Mouse (Mus musculus): ENCODE measurements around the gene Ireb2. TPM values are rescaled to one million over a fixed set of nuclear protein-coding genes. Genes with fewer than 3 reads are reported as not detected.

Gene Ireb2
- polyA plus RNA-seq, 1 experiment from 2014 or later, result 13.6 TPM

GRCm38 (mm10) chr9:54860526-54860925 is 3.1 kb upstream of the Ireb2 start:
- 79% methylated on average over 7 of the region's 7 CpGs for whole genome bisulfite sequencing
- Histone ChIP-seq H3K9ac (replicated peaks; ENCODE audit: low read depth) (no peak overlapping the region), H3K27ac (ENCODE audit: low read length) (no peak overlapping the region), H3K4me2 (replicated peaks; ENCODE audit: low read depth, low read length) (no peak overlapping the region), H3K36me3 (ENCODE audit: insufficient read depth, low read length) (no peaks in the 10 kb centered on the region), H3K27me3 (replicated peaks; ENCODE audit: insufficient read depth, low read length) (no peaks in the 10 kb centered on the region), H3K9me3 (ENCODE audit: low read length) (no peaks in the 10 kb centered on the region), H3K4me3 (ENCODE audit: low read depth, low read length) (no peak overlapping the region), H3K4me1 (ENCODE audit: insufficient read depth, low read depth, low read length) (peaks cover 10% of the 10 kb centered on the region; the same call in 1 of the 2 replicates)
- no peak for ATAC-seq
- no peak for TF ChIP-seq CTCF (IDR thresholded peaks at IDR 0.05)
- no peak for DNase-seq (ENCODE audit: low spot score)

DNA sequence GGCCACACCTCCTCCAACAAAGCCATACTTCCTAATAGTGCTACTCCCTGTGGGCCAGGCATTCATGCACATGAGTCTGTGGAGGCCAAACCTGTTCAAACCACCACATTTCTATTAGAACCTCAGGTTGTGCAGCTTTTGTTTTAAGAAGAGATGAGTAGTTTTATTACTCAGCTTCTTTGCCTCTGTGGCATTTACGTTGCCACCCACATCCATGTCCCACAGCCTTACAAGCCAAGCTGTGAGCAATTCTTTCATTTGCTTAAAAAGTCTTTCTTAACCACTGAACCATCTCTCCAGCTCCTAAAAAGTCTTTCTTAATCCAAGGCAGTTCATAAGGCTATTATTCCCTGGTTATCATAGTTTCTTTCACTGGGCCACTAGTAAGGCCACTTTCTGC is 15.2 kb downstream of the Ireb2 start:
- Histone ChIP-seq H3K27me3 (replicated peaks; ENCODE audit: insufficient read depth, low read length) (no peaks in the 10 kb centered on the region), H3K36me3 (ENCODE audit: insufficient read depth, low read length) (no peaks in the 10 kb centered on the region), H3K9ac (replicated peaks; ENCODE audit: low read depth) (no peak overlapping the region), H3K27ac (ENCODE audit: low read length) (no peak overlapping the region), H3K4me2 (replicated peaks; ENCODE audit: low read depth, low read length) (no peak overlapping the region), H3K4me3 (ENCODE audit: low read depth, low read length) (no peak overlapping the region), H3K4me1 (ENCODE audit: insufficient read depth, low read depth, low read length) (no peaks in the 10 kb centered on the region), H3K9me3 (ENCODE audit: low read length) (no peaks in the 10 kb centered on the region)
- WGBS, result 100% methylated on average over 1 of the region's 1 CpGs
- ATAC-seq (no peak), DNase-seq (ENCODE audit: low spot score) (no peak)
- TF ChIP-seq EP300 (IDR thresholded peaks at IDR 0.05) (no peak), CTCF (IDR thresholded peaks at IDR 0.05) (no peak)

GRCm38 (mm10) chr9:54892111-54892510 is 28.5 kb downstream of the Ireb2 start:
- WGBS, result 68% methylated on average over 4 of the region's 4 CpGs
- Histone ChIP-seq H3K9me3 (ENCODE audit: low read length) (no peaks in the 10 kb centered on the region), H3K4me1 (ENCODE audit: insufficient read depth, low read depth, low read length) (no peaks in the 10 kb centered on the region), H3K4me3 (ENCODE audit: low read depth, low read length) (no peak overlapping the region), H3K4me2 (replicated peaks; ENCODE audit: low read depth, low read length) (no peak overlapping the region), H3K9ac (replicated peaks; ENCODE audit: low read depth) (no peak overlapping the region), H3K27ac (ENCODE audit: low read length) (no peak overlapping the region), H3K36me3 (ENCODE audit: insufficient read depth, low read length) (peaks cover 16% of the 10 kb centered on the region; the same call in 1 of the 2 replicates), H3K27me3 (replicated peaks; ENCODE audit: insufficient read depth, low read length) (no peaks in the 10 kb centered on the region)
- DNase-seq (ENCODE audit: low spot score) (peak; percentile 14), ATAC-seq (peak; percentile 67)
- no peak for TF ChIP-seq EP300 (IDR thresholded peaks at IDR 0.05)
- TF ChIP-seq CTCF (IDR thresholded peaks at IDR 0.05), result no peak

DNA sequence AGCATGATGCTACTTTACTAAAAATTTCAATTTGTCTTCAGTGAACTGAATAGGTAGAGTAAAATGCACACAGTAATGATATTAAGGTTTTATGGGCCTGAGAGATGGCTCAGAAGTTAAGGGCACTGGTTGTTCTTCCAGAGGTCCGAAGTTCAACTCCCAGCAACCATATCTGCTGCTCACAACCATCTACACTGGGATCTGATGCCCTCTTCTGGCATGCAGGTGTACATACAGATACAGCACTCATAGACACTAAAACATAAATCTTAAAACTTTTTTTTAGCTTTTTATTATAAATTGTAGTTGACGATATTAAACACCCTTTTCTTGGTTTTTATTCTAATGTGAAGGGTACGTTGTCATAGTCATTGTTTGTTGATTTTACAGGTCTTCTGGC is 33.5 kb downstream of the Ireb2 start:
- Histone ChIP-seq H3K9me3 (ENCODE audit: low read length) (no peaks in the 10 kb centered on the region), H3K27ac (ENCODE audit: low read length) (no peak overlapping the region), H3K27me3 (replicated peaks; ENCODE audit: insufficient read depth, low read length) (no peaks in the 10 kb centered on the region), H3K9ac (replicated peaks; ENCODE audit: low read depth) (no peak overlapping the region), H3K4me2 (replicated peaks; ENCODE audit: low read depth, low read length) (no peak overlapping the region), H3K4me1 (ENCODE audit: insufficient read depth, low read depth, low read length) (no peaks in the 10 kb centered on the region), H3K36me3 (ENCODE audit: insufficient read depth, low read length) (peaks cover 24% of the 10 kb centered on the region), H3K4me3 (ENCODE audit: low read depth, low read length) (no peak overlapping the region)
- DNase-seq (ENCODE audit: low spot score), result no peak
- ATAC-seq, result no peak
- 79% methylated on average over 3 of the region's 3 CpGs for WGBS
- TF ChIP-seq EP300 (IDR thresholded peaks at IDR 0.05) (no peak), CTCF (IDR thresholded peaks at IDR 0.05) (peak; percentile 63)

DNA sequence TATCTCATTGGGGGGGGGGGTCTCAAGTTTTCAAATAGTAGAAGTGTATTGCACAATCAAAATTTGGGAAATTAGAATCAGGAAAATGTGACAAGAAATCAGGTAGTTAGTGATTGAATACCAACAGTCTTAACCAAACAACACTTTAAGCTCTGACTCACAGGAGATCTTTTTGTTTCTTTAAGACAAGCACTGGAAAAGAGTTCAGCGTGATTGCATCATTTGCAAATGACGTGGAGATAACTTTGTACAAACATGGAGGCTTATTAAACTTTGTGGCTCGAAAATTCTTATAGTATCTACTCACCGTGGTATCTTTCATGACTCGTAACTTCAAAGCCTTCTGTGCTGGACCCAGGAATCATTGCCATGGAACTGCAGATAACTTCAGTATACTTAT is 45.9 kb downstream of the Ireb2 start:
- no peak overlapping the region for H3K27ac ChIP-seq (ENCODE audit: low read length)
- TF ChIP-seq CTCF (IDR thresholded peaks at IDR 0.05) (no peak), EP300 (IDR thresholded peaks at IDR 0.05) (no peak)
- 62% methylated on average over 5 of the region's 5 CpGs for WGBS
- no peaks in the 10 kb centered on the region for H3K4me1 ChIP-seq (ENCODE audit: insufficient read depth, low read depth, low read length)
- DNase-seq (ENCODE audit: low spot score), result peak; percentile 57
- no peaks in the 10 kb centered on the region for H3K9me3 ChIP-seq (ENCODE audit: low read length)
- ATAC-seq, result no peak
- H3K9ac ChIP-seq (replicated peaks; ENCODE audit: low read depth), result no peak overlapping the region
- peaks cover 9% of the 10 kb centered on the region for H3K36me3 ChIP-seq (ENCODE audit: insufficient read depth, low read length)
- no peaks in the 10 kb centered on the region for H3K27me3 ChIP-seq (replicated peaks; ENCODE audit: insufficient read depth, low read length)
- no peak overlapping the region for H3K4me2 ChIP-seq (replicated peaks; ENCODE audit: low read depth, low read length)
- no peak overlapping the region for H3K4me3 ChIP-seq (ENCODE audit: low read depth, low read length)

DNA sequence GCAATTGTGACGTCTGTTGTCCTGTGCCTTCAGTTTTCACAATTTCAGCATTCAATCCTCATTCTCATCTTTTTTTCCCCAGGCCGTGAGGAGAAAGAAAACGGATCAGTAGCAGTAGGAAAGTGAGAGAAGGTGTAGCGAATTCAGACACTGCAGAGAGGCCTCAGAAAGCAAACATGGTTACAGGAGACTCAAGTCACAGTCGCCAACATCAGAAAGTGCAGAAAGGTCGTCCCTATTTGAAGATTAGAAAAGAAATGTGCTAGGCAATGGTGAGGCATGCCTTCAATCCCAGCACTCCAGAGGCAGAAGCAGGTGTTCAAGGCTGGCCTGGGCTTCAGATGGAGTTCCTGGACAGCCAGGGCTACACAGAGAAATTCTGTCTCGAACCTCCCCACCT is 52.0 kb downstream of the Ireb2 start:
- Histone ChIP-seq H3K4me1 (ENCODE audit: insufficient read depth, low read depth, low read length) (no peaks in the 10 kb centered on the region), H3K9ac (replicated peaks; ENCODE audit: low read depth) (no peak overlapping the region), H3K4me3 (ENCODE audit: low read depth, low read length) (no peak overlapping the region), H3K9me3 (ENCODE audit: low read length) (no peaks in the 10 kb centered on the region), H3K27me3 (replicated peaks; ENCODE audit: insufficient read depth, low read length) (no peaks in the 10 kb centered on the region), H3K4me2 (replicated peaks; ENCODE audit: low read depth, low read length) (no peak overlapping the region), H3K27ac (ENCODE audit: low read length) (no peak overlapping the region), H3K36me3 (ENCODE audit: insufficient read depth, low read length) (no peaks in the 10 kb centered on the region)
- TF ChIP-seq CTCF (IDR thresholded peaks at IDR 0.05), result no peak
- TF ChIP-seq EP300 (IDR thresholded peaks at IDR 0.05), result no peak
- ATAC-seq (no peak), DNase-seq (ENCODE audit: low spot score) (no peak)
- 50% methylated on average over 7 of the region's 7 CpGs for WGBS

DNA sequence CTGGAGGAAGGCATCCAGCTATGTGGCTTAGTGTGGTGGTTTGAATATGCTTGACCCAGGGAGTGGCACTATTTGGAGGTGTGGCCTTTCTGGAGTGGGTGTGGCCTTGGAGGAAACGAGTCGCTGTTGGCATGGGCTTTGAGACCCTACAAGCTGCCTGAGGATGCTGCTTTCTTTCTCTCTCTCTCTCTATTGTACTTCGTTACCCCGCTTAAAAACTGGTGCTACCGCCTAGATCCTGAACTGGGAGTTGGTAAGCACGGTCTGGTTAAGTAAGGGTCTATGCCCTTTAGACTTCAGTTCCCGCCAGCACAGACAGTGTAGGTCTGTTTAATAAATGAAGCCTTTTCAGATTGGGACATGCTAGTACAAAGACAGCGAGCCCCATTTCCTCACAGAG is 52.8 kb downstream of the Ireb2 start:
- no peaks in the 10 kb centered on the region for H3K27me3 ChIP-seq (replicated peaks; ENCODE audit: insufficient read depth, low read length)
- H3K9ac ChIP-seq (replicated peaks; ENCODE audit: low read depth), result no peak overlapping the region
- WGBS, result 72% methylated on average over 8 of the region's 8 CpGs
- no peaks in the 10 kb centered on the region for H3K36me3 ChIP-seq (ENCODE audit: insufficient read depth, low read length)
- no peaks in the 10 kb centered on the region for H3K4me1 ChIP-seq (ENCODE audit: insufficient read depth, low read depth, low read length)
- no peaks in the 10 kb centered on the region for H3K9me3 ChIP-seq (ENCODE audit: low read length)
- H3K27ac ChIP-seq (ENCODE audit: low read length), result no peak overlapping the region
- no peak overlapping the region for H3K4me3 ChIP-seq (ENCODE audit: low read depth, low read length)
- no peak for ATAC-seq
- no peak for DNase-seq (ENCODE audit: low spot score)
- H3K4me2 ChIP-seq (replicated peaks; ENCODE audit: low read depth, low read length), result 0 out of 2 replicates have a peak overlapping the region, but pooled peaks have one; percentile 14
- no peak for TF ChIP-seq EP300 (IDR thresholded peaks at IDR 0.05)
- no peak for TF ChIP-seq CTCF (IDR thresholded peaks at IDR 0.05)

Data from lung, postnatal 0 days (tissue).